Mouse (Mus musculus) erythroblast, adult 5-6 weeks (primary cell): ENCODE results near the gene Arhgef10l. TPM values are rescaled to one million over a fixed set of nuclear protein-coding genes. Genes with fewer than 3 reads are reported as not detected.

Experiments
- ATAC-seq: replicated peaks from 2 replicates; pipeline ENCODE4 v1.8.0; 2016; ENCODE audit warnings: moderate number of reproducible peaks, mild to moderate bottlenecking, moderate TSS enrichment, inconsistent platforms; ENCODE audit not compliant: poor library complexity, low FRiP score, severe bottlenecking
- total RNA-seq, 2 experiments: library from RNA; stranded (forward) in 1 of 2; stranded (reverse) in 1 of 2; fragments of 150-400 nt in 1 of 2; fragments of 200-764, 138-1000 nt in 1 of 2; gene quantifications; 2 replicates each; pipeline versions ENCODE4 v1.2.3 to v1.2.4; 2015 to 2017; ENCODE audit warnings: low replicate concordance in 2 of 2

The Arhgef10l gene
- total RNA-seq, 2 experiments from 2014 or later, result 2.6 to 7.3 TPM

- no peak for ATAC-seq
These were observed 49.6 kb downstream of the Arhgef10l start for GRCm38 (mm10) chr4:140616196-140616595.

DNA sequence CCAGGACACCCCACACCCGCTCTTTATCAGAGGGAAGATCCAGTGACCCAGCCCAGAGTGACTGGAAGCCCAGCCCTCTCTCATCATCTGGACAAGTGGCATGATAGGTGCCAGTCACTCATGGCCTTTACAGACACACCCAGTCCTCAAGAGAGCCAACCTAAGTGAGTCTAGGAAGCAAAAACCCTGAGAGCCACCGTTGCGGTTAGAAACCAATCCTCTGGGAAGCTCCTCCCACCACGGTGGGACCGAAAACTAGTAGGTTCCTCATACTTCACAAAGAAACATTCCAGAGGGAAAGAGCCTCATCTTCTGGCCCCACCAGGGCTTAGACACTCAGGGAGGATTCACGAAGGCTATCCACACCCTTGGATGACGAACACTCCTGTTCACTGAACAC is 50.0 kb downstream of the Arhgef10l start:
- ATAC-seq, result no peak

- ATAC-seq, result no peak
These were observed 51.3 kb downstream of the Arhgef10l start for GRCm38 (mm10) chr4:140614553-140614952.

DNA sequence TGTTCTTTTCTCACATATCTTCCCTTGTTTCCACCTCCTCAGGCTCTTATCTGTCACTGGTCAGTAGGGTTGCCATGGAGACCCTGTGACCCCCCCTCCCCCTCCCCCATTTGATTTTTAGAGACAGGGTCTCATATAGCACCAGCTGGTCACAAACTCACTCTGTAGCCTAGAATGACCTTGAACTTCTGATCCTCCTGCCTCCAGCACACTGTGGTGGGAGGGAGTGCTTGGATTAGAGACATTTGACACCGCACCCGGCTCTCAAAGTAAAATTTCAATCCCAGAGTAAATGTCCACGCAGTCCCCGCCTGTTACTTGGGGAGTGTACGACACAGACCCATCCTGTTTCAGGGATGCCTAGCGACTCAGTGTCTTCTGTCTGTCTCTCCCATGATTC is 51.7 kb downstream of the Arhgef10l start:
- ATAC-seq, result no peak

GRCm38 (mm10) chr4:140610841-140611609 is 54.8 kb downstream of the Arhgef10l start:
- no peak for ATAC-seq

- ATAC-seq, result no peak
These were observed 57.5 kb downstream of the Arhgef10l start for GRCm38 (mm10) chr4:140608228-140608720.

DNA sequence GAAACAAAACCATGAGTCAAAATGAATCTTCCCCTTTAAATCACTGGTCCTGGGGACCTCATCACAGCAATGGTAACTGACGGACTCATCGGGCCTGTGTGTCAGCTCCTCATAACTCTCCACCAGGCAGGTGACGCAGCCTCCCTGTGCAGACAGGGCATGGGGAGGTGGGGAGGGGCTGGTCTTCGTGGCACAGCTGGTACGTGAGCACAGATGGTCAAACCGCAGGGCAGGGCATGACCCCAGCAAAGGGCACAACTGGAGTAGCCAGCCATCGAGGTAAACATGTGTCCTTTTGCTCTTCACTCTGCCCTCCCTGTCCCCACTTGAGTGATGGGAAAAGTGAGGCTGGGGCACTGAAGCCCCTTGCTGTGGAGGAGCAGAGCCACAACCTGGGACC is 59.0 kb downstream of the Arhgef10l start:
- ATAC-seq, result no peak

DNA sequence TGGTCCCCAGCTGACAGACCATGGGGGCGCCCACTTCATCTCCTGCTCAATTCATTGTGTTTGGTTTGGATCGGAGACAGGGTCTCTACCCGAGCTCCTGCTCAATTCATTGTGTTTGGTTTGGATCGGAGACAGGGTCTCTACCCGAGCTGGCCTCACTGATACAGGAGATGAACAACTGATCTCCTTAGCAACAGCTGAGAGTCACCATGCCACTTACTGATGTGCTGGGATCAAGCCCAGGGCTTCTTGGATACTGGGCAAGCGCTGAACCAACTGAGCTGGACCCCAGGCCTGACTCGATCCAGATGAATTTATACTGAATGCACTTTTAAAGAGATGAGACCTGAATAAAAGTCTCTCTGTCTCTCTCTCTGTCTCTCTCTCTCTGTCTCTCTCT is 59.6 kb downstream of the Arhgef10l start:
- ATAC-seq, result no peak

DNA sequence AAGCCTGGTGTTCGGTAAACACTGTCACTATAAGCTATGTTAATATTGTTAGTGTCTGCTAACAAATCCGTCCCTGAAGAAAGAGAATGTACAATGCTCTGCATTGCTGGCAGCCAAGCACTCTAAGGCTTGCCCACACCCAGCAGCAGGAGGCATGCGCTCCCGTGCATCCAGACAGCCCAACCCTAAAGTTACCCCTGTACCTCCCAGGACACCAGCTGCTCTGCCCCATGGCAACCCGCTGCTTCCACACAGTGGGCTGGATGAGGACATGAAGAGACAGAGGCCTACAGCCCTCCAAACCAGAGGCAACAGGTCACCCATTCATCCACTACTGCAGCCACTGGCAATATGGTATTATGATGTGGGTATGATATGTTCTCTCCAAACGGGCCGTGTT is 60.0 kb downstream of the Arhgef10l start:
- no peak for ATAC-seq

DNA sequence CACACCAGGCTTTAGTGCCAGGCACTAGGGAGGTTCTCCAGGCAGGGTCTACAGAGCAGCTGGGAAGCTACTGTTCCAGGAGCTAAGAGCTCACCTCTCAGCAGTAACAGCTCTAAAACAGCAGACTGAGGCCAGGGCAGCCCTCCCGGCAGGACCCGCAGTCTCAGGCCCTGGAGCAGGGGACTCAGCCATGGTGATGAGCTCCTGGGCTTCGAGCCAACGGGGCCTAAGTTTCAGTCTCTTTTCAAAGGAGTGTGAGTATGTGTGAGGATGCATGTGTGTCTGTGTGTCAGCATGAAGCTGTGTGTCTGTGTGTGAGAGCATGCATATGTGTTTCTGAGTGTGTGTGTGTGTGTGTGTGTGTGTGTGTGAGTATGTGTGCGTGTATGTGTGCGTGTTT is 60.6 kb downstream of the Arhgef10l start:
- no peak for ATAC-seq

- no peak for ATAC-seq
These were observed 61.3 kb downstream of the Arhgef10l start for GRCm38 (mm10) chr4:140604541-140604940.

DNA sequence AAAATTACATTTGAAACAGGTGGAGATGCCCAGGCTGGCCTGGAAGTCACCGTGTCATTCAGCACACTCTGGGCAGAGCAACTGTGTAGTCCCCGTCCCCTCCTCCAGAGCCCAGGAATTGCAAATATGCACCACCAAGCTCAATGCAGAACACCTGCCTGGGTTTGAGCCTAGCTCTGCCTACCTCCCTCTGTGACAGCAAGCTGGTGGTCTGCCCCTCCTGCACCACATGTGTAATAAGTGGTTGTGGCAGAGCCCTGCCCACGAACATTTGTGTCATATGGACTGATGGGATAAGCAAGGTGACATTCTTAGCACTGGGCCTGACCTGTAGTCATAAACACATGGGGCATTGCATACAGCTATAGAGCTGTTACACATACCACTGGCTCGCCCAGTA is 63.8 kb downstream of the Arhgef10l start:
- ATAC-seq, result no peak

DNA sequence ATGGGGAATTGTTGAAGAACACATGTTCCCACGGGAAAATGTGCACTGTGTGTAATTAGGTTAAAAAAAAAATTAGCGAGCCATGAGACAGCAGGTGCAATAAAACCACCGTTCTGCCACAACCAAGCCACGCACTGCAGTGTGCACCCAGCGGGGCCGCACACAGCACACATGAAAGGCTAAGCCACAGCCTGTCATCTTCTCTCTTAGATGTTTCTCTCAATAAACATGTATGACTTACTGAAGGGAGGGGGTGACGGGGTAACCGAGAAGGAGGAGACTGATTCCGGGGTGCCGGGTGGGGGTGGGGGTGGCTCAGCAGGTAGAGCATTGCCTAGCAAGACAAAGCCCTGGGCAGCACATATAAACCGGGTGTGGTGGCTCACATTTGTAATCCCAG is 64.7 kb downstream of the Arhgef10l start:
- no peak for ATAC-seq

GRCm38 (mm10) chr4:140598846-140599245 is 67.0 kb downstream of the Arhgef10l start:
- no peak for ATAC-seq

GRCm38 (mm10) chr4:140597928-140598327 is 67.9 kb downstream of the Arhgef10l start:
- ATAC-seq, result no peak

GRCm38 (mm10) chr4:140597378-140597777 is 68.4 kb downstream of the Arhgef10l start:
- no peak for ATAC-seq

- ATAC-seq, result no peak
These were observed 71.9 kb downstream of the Arhgef10l start for GRCm38 (mm10) chr4:140593771-140594505.

DNA sequence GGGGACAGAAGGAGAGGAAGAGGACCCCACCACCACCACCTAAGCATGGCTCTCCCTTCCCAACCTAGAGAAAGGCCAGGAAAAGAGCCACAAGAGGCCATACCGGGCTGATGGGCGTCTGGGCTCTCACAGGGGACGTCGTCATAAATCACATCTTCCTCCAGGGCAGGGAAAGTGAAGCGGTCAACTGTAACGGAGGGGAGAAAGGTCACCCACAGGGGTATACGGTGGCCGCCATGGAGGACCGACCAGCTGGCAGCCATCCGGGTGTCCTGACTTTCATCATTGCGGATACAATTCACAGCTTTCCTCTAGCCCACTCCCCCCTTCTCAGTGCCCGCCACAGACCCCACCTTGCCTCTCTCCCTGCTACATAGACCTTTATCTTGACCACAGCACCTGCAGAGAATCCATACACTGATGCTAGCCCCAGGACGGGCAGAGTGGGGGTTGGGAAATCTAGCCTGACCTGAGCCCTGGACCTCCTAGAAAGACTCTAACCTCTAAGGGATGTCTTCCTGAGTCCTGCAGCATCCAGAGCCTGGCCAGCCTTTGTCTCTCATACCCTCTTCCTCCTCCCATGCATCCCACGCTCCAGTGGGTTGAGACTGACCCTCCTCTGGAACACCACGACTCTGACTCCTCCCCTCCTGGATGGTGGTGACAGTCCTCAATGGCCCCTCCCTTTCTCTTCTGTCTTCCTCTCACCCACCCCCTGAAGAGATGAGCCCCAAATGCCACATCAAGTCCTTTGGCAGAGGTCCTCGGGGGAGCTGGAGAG is 72.6 kb downstream of the Arhgef10l start:
- ATAC-seq, result no peak

- ATAC-seq, result no peak
These were observed 73.5 kb downstream of the Arhgef10l start for GRCm38 (mm10) chr4:140592217-140592759.

GRCm38 (mm10) chr4:140586478-140586877 is 79.3 kb downstream of the Arhgef10l start:
- ATAC-seq, result no peak
